Mouse (Mus musculus) embryo, embryonic 9.5 days (tissue): ENCODE results near the gene Zbtb21.
"Not testable (repeated sequence)": the region's sequence is repeated elsewhere in the genome, so short reads cannot be mapped to it uniquely, and the experiment has no call there.

Experiments
- DNase-seq: peaks from one replicate; pipeline ENCODE4 v3.0.0-alpha.2; 2017; ENCODE audit errors: extremely low spot score

Zbtb21 gene

DNA sequence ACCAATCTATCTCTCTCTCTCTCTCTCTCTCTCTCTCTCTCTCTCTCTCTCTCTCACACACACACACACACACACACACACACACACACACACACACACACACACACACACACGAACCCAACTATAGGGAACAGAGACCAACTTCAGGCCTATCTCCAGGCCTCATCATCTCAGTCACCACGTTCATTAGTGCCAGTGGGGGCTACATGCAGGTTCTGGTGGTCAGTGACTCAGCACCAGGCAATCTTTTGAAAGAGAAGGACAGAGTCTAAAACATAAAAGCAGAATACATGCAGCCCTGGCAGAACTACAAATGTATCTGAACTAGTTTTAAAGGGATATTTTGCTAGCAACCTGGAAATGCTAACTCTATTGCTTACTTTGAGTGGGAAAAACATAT, 15.4 kb downstream of the Zbtb21 start:
- DNase-seq, result not testable (repeated sequence)

DNA sequence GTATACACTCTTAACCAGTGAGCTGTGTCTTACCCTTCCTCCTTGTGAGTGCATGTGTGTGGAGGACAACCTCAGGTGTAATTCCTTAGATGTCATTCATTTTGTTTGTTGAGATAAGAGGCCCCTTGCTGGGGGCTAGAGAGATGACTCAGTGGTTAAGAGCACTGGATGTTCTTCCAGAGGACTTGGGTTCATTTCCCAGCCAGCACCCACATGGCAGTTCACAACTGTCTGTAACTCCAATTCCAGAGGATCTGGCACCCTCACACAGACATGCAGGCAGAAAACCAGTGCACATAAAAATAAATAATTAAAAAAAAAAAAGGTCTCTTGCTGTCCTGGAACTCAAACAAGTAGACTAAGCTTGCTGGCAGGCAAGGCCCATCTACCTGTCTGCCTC, 20.6 kb downstream of the Zbtb21 start:
- no peak for DNase-seq

DNA sequence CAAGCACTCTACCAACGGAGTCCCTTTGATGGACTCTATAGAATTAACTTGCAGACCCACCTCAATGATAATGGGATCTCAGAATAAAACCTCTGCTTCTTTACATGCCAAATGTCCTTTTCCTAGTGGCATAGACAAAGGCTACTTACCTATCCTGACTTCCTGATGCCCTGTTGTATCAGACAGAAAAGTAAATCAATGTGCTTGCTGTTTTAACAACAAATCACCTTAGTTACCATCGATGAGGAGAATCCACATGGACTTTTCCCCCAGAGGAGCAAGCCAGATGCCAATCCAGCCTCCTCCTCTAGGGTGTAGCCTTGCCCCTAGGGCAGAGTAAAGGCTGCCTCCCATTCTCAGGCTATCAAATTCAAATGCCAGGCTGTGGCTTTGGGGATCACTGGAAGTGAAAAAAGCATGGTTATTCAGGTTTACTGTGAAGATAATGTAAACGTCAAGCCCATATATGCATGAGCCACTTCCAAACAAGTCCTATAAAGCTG, 21.9 kb downstream of the Zbtb21 start:
- no peak for DNase-seq

DNA sequence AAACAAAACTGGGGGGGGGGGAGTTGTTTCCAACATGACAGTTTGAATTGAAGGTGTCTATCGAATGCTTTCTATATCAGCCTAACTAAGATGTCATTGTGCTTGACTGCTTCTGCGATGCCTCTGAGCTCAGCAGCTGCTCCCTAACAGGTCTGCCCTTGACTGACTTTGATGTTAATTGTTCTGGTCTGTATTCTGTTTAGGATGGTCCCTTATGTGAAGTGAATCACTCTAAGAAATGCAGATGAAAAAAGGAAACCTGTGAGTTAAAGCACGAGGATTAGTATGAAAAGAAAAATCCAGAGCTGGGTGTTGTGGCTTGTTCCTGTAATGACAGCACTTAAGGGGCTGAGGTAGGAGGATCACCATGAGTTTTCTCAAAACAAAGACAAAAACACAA, 26.6 kb downstream of the Zbtb21 start:
- no peak for DNase-seq

DNA sequence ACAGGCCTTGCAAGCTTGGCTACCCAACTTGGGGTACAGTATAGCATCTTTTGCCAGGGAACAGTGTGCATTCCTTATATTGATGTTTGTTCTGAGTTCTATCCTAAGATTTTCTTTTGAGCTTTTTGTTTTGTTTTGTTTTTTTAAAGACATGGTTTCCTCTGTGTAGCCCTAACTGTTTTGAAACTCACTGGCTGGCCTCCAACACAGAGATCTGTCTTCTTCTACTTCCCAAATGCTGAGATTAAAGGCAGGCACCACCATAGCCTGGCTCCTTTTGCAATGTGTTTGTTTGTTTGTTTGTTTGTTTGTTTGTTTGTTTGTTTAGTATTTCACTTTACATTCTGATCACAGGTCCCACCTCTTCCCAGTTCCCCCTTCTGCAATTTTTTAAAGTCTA, 32.2 kb downstream of the Zbtb21 start:
- no peak for DNase-seq

DNA sequence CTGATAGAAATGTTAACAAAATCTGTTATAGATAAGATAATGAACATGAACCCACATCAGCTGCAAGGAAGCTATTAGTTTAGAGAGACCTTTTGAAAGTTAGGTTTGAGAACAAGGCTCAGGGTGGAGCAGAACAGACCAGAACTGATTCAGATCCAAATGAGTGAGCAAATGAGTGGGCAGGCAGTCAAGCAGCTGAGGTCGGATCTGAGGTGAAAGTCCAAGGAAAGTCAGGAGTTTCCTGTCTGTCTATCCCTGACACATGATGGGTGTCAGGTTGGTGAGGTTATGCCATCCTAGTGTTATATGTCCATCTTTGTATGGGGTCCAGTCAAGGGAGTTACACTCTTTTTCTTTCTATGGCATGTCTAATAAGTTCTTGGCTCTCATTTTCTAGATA, 32.9 kb downstream of the Zbtb21 start:
- DNase-seq, result no peak

DNA sequence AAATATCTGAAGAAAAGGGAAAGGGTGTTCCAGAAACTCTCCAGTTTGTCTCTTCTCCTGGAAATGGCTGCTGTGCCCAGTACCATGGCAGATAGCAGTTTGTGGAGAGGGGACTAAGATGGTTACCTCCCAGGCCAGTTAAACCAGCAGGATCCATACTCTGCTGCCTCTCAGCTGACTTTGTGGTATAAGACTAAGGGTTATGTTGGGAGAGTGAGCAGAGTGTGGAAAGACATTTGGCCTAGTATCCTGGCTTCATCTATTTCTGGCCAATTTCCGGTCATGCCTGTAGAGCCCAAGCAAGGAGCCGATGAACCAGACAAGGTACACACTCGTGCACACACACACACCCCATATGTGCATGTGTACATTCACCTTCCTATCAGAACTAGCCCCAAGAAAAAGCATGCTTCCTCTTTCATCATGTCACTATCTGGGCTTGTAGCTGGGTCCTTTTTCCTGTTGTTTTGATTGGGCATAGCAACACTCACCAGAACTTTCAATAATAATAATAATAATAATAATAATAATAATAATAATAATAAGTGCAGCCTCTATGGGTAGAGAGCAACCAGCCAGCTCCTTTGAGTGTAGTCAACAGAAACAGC, 35.0 kb downstream of the Zbtb21 start:
- no peak for DNase-seq

DNA sequence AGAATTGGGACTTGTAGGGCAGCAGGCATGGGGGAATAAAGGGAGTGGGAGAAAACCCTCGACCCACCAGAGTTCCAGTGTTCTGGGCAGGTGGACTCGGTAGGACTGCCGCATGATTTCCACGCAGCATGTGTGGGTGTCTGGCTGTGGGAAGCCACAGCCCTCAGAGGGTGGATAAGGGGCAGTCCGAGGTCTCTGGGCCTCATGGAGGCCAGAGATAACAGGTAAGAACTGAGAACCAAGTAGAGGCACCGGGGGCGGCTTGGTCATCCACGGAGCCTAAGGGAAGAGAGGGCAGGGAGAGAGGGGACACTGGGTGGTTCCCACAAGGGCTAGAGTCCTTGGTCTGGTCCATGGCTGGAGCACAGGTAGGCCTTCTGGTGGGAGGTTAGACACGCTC, 36.0 kb downstream of the Zbtb21 start:
- no peak for DNase-seq

DNA sequence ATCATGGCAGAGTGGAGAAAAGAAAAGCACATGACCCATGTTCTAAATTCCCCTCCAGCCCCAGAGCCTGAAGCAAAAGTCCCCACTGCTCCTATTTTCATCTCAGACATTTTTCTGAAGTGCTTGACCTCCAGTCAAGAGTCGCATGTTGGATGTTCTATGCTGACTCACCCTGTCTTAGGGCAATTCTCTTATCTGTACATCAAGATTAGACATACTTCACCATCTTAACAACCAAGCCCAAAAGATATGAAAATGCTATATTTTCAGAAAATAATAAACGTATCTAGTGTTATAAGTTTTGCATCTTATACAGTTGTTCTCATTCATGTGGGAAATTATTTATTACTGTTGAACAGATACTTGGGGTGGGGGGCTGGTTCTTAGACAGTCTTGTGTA, 36.7 kb downstream of the Zbtb21 start:
- no peak for DNase-seq

DNA sequence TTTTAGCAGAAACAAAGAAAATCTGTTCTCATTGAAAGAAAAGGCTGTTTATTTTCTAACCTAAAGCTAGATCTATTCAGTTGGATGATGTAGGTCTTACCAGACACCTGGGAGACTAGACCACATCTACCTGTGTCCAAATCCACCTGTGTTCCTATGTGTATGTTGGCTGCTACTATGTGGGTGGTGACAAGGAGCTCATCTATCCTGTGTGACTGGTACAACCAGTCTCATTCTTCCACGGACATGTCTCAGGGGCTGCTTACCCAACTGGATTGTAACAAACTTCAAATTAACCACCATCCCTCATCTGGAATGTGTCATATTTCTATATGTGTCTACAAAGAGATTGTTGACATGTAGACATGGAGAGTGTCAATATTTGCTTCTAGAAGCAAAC, 38.7 kb downstream of the Zbtb21 start:
- DNase-seq, result no peak

DNA sequence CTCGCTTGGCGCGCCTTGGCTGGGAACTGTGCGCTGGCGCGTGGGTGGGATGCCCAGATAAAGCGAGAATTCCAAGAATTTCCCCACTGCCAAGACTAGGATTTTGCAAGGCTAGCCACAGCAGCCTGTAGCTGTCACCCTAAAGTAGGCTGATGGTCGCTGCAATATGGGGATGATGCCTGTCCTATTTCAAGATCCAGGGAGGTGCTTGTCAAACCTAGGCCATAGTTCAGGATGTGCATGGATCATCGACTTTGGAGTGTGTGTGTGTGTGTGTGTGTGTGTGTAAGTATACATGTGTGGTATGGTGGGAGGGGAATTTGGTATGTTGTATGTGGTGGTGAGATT, 39.7 kb downstream of the Zbtb21 start:
- DNase-seq, result no peak

DNA sequence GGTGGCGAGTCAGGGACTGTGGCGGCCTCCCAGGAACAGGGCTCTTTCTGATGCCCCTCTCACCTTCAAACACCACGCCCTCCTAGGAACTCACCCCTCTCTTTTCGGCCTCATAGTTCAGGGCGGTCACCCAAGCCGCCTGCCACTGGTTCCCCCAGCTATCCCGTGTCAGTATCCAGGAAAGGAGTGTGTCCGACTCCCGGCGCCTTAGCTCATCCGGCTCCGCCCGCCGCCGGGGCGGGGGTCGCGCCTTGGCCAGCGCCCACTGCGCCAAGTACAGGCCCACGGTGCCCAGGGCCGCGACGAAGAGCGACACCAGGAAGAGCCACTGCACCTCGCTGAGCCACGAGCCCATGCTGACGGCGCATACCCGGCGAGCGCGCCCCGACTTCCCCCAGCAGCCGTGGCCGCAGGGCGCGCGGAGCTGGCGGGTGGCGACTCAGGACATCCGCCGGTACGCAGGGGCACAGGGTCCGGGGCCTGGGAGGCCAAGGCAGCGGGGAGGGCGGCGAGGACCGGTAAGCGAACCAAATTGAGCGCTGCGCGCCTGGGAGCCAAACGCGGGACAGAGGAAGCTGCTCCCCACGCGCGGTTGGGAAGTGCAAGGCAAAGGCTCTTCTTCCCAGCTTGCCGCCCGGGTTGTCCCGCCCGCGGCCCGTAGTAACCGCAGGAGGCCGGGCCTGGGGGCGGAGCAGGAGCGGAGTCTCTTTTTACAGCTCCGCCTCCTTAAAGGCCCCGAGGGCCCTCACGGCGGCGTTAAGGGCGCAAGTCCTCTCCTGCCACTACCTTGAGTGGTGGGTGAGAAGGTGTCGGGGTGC, 40.3 kb downstream of the Zbtb21 start:
- DNase-seq, result peak; percentile 80

DNA sequence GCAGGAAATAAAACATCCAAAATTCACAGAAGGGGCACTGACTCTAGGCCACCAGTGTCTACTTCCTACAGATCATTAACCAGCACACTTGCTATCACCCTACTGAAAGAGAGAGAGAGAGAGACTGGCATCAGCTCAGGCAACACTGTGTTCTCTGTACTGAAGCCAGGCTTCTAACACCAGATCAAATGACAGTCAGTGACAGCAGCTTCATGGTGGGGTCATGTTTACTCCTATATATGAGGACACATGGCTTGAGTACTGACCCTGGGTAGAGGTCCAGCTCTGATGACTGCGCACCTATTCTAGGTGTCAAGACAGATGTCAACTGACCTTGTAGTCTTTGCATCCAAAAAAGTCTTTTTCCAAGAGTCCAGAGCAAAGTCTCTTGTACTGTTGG, 41.8 kb downstream of the Zbtb21 start:
- DNase-seq, result no peak

DNA sequence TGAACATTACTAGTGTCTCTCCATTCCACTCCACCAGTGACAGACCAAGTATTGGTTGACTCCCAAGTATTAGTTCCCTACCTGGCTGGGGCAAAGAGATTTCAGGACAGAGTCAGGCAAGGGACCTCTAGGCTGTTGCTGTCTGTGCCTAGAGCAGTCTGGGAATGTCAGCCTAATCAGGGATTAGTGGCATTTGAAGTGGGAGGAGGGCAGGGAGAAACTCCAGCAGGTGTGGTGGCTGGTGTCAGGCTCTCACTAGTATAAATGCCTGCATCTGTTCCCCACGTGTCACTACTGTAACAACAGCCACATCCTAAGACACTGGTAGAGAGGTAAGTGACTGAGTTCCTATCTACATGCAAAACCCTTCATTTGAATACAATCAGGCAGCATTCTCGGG, 42.6 kb downstream of the Zbtb21 start:
- DNase-seq, result no peak

DNA sequence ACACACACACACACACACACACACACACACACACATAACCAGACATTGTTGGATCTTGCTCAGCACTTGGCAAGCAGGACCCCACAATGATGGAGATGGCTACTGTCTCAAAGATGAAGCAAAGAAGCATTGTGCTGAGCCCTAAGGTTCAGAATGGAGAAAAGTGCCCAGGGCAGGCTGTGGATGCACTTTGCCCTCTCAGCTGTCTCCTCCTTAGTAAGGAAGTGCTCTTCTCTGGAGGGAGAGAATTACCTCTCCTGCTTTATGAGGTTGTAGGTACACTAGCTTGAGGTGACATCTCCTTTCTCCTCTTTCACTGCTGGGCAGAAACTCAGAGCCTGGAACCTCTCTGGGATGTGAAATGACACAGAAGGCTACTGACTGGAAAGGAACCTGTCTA, 49.5 kb downstream of the Zbtb21 start:
- DNase-seq, result no peak

DNA sequence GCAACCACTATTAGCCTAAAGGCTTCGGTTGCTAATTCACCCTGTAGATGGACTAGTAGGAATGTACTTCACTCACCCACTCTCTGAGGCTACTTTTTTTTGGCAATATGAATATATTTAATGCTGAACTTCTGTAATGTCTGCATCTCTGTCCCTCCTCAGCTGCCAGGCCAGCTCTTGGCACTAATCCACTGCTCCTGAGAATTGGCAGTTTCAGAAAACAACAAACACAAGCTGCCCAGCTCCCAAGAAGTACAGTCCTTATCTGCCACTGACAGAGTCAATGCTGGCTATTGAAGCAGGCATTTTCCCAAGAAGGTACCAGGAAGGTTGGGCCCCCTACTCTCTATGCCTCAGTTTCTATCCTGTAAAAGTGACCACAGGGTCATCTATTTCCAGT, 53.1 kb downstream of the Zbtb21 start:
- no peak for DNase-seq

DNA sequence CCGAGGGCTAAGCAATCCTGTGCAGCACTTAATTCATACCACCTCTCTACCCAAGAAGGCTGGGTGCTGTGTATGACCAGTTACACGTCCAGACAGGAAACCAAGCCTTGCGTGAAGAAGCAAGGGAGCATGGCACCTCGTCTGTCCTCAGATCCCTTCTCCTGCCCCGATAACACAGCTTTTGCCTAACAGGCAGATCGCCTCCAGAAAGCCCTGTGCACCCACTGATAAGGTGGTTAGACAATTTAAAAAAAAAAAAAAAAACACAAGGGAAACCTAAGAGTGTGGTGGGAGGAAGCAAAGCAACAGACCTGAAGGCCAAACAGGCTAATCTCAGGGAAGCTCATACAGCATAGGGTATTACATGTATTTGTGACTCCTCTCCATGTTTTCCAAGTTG, 54.9 kb downstream of the Zbtb21 start:
- DNase-seq, result no peak

DNA sequence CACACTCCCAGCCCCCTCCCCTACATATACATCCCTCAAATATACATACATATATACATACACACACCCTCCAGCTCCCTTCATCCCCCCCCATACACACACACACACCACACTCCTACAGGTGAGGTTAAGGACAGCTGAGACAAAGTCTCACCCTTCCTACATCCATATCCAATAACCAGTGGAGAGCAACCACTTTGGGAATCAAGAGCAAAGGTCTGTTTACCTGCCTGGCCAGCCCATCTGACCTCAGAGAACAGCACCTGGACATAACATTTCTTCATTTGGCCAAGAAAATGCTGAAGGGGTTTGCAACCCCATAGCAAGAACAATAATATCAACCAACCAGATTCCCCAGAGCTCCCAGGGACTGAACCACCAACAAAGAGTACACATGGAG, 56.1 kb downstream of the Zbtb21 start:
- no peak for DNase-seq

DNA sequence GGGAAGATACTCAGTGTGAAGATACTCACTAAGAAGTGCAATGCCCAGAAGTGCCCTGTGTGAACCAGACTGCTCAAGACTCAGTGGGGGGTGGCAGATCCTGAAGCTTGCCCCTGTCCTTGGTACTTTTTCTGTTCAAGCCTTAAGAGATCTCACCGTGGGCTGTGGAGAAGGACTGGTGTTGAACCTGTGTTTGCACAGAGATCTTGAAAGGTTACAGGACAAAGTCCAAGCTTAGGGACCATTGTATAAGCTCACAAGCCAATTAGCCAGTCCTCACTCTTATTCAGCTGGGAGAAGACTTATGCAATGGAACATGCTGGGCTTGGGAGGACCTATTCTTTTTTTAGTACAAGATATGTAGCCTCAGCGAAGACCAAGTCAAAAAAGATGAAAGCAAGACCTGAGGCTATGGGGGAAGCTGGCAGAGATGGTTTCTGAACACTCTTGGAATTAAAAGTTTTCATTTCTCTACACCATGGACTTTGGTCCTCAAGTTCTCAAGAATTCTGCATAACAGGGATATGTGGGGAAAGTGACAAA, 56.9 kb downstream of the Zbtb21 start:
- DNase-seq, result no peak

DNA sequence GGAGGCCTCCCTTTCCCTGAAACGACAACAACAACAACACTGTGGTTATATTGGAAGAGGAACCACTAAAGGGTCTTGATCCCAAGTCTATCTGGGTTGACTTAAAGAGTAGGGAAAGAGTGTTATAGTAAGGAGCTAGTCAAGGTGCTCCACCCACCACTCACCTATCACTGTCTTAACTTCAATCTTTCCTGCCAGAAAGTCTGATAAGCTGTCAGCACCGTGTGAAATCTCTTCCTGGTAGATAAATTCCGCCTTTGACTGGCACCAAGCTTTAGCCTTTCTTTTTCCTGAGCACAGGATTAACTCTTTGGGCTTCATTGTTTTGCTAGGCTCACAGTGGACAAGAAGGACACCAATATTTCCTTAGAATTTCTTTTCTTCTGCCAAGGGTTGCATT, 58.4 kb downstream of the Zbtb21 start:
- no peak for DNase-seq

DNA sequence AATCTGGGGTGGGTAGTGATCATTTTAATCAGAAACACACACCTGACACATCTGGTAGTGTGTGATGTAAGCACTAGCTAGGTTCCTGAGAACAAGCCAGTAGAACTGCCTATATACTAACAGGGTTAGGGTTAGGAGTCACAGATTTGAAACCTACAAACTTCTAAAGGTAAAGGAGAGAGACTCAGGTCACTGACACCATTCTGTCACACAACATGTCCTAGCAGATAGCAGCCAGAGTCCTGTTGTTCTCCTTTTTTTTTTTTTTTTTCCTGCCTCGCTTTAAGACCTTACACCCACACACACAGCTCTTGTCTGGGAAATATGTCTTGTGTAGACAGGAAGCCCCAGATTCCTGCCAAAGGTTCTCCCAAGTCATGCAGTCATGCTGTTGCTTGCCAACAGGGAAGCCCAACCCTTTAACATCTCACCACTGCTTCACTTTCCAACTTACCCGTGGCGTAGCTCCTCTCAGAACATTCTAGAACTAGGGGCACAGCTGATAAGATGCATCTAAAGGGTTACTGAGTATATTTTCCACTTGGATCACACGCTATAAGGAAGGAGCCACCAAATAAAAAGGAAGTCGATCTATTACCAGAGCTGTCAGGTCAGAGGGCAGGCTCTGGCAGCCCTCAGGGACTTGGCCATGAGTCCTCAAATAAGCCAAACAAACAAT, 64.9 kb downstream of the Zbtb21 start:
- DNase-seq, result no peak
